Mouse (Mus musculus) thymus, adult 18-20 months (tissue): ENCODE results near the gene Megf11.
"Not testable (repeated sequence)": the region's sequence is repeated elsewhere in the genome, so short reads cannot be mapped to it uniquely, and the experiment has no call there.

Experiments used
- DNase-seq, 2 experiments: peaks; one replicate each; pipeline ENCODE4 v3.0.0; 2022; ENCODE audit warnings: mixed read lengths in 2 of 2

Gene Megf11

GRCm38 (mm10) chr9:64703420-64703965 is 318.1 kb downstream of the Megf11 start:
- DNase-seq: no peak

GRCm38 (mm10) chr9:64704073-64704840 is 318.8 kb downstream of the Megf11 start:
- no peak for DNase-seq

- DNase-seq: not testable (repeated sequence)
These were observed 324.9 kb downstream of the Megf11 start for GRCm38 (mm10) chr9:64710291-64710690.

- no peak for DNase-seq
These were observed 334.2 kb downstream of the Megf11 start for GRCm38 (mm10) chr9:64719526-64720163.

- no peak for DNase-seq
These were observed 341.0 kb downstream of the Megf11 start for GRCm38 (mm10) chr9:64726454-64726853.

- DNase-seq: no peak
These were observed 345.7 kb downstream of the Megf11 start for GRCm38 (mm10) chr9:64731029-64731560.

- DNase-seq: no peak
These were observed 348.7 kb downstream of the Megf11 start for GRCm38 (mm10) chr9:64734166-64734565.

GRCm38 (mm10) chr9:64734992-64735391 is 349.6 kb downstream of the Megf11 start:
- DNase-seq: not testable (repeated sequence)

- no peak for DNase-seq
These were observed 350.7 kb downstream of the Megf11 start for GRCm38 (mm10) chr9:64736076-64736638.

- peak; percentile 17 to 37 for DNase-seq
These were observed 351.4 kb downstream of the Megf11 start for GRCm38 (mm10) chr9:64736639-64737405.

- peak; percentile 91 to 93 for DNase-seq
These were observed 352.2 kb downstream of the Megf11 start, which contains the start of gene Rab11a for GRCm38 (mm10) chr9:64737406-64738201. Gene Rab11a, minus strand, starts transcription at chr9:64737758.

- DNase-seq: no peak
These were observed 353.6 kb downstream of the Megf11 start for GRCm38 (mm10) chr9:64739001-64739400.

- no peak for DNase-seq
These were observed 357.0 kb downstream of the Megf11 start for GRCm38 (mm10) chr9:64742453-64742852.

- DNase-seq: no peak
These were observed 362.3 kb downstream of the Megf11 start for GRCm38 (mm10) chr9:64747735-64748134.

- no peak for DNase-seq
These were observed 363.9 kb downstream of the Megf11 start for GRCm38 (mm10) chr9:64749314-64749713.

GRCm38 (mm10) chr9:64752575-64752974 is 367.1 kb downstream of the Megf11 start:
- DNase-seq: no peak

- DNase-seq: no peak
These were observed 372.6 kb downstream of the Megf11 start for GRCm38 (mm10) chr9:64758052-64758451.
